Mouse (Mus musculus): Measurements from ENCODE around the gene Itpr3.

DNA sequence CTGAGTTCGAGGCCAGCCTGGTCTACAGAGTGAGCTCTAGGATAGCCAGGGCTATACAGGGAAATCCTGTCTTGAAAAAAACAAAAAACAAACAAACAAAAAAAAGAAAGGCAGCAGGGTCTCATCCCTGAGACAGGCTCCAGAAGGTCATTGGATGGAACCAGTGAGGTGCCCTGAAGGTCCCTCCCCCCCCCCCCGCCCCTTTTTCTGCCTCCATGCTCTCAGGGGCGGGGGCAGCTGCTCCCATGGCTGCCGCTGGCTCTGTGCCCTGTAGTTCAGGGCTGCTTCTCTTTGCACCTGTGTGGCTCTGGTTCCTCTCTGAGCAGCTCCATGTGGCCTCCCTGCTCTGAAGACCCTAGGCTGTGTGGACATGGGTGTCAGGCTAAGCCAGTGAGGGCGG lies 12.0 kb downstream of the Itpr3 start:
- TF ChIP-seq CTCF (IDR thresholded peaks at IDR 0.05) (no peak), POLR2A (IDR thresholded peaks at IDR 0.05; ENCODE audit: insufficient read depth, low read depth, low read length) (no peak), EP300 (IDR thresholded peaks at IDR 0.05; ENCODE audit: insufficient read depth, low read depth, low read length) (no peak)

Measured in heart, adult 2 months (tissue).